Comparison of ENCODE assay signal across 19 mouse cellular contexts in the genomic region with DNA sequence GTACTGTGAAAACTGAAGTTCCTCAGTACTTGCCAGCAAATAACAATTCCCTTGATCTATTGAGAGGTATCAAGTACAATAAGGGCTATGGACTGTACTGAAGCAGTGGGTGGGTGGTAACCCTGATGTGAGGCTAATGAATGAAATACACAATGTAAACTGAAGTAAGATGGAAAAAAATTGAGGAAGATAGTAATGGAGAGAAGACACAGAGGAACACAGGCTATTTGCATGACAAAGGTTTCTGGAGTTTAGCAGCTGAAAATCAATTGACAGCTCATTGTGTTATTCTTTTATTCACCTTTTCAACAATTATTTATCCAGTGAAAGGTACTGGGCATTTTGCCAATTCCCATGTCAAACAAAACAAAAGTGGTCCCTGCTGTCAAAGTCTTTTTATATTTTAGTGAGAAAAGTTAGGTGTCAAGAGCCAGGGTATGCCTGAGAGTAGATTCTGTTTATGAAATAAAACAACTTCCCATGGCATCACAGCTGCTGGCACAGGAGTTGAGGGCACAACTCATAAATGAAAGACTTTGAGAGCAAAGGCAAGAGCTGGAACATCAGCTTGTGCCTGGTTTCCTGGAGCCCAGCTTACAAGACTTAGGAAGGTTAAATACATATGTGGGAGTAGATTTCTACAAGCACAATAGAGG.
A peak's percentile ranks its signal among the peaks of the same experiment; 100 is the strongest.
DNase-seq lines count a peak whose midpoint lies in the region; ATAC-seq and TF ChIP-seq lines count a peak whose summit lies in the region.
"Had no signal": no experiment of that assay in that cellular context is flagged by ENCODE, and none has a peak within 500 bp of the region (broad histone marks: within the 10 kb centered on the region; RNA-seq: fewer than 3 reads in every experiment).

No protein-coding gene starts in this region.

- H3K27ac ChIP-seq in forebrain, embryonic 11.5 days (ENCODE audit: low read depth, low read length), result no peak overlapping the region
- no peak overlapping the region for H3K27ac ChIP-seq in forebrain, embryonic 10.5 days
- no peak overlapping the region for H3K27ac ChIP-seq in forebrain, embryonic 16.5 days (ENCODE audit: low read length)
- no peak overlapping the region for H3K27ac ChIP-seq in midbrain, embryonic 13.5 days
- H3K27ac ChIP-seq in cerebellum, adult 2 months (ENCODE audit: insufficient read depth, low read length), result no peak overlapping the region
- H3K27ac ChIP-seq: embryonic facial prominence, embryonic 12.5 days; limb, embryonic 15.5 days; liver, embryonic 15.5 days had no signal

- no peak overlapping the region for H3K9ac ChIP-seq in forebrain, embryonic 11.5 days (ENCODE audit: low read length)
- H3K9ac ChIP-seq in forebrain, embryonic 16.5 days (replicated peaks; ENCODE audit: low read depth, low read length), result no peak overlapping the region
- no peak overlapping the region for H3K9ac ChIP-seq in midbrain, embryonic 13.5 days (replicated peaks)
- H3K9ac ChIP-seq: embryonic facial prominence, embryonic 12.5 days; limb, embryonic 15.5 days; liver, embryonic 15.5 days had no signal

- peak; percentile 82 for ATAC-seq in forebrain, embryonic 11.5 days (replicated peaks; ENCODE audit: low FRiP score)
- ATAC-seq in forebrain, embryonic 16.5 days, result peak; percentile 89
- peak; percentile 87 for ATAC-seq in midbrain, embryonic 13.5 days
- ATAC-seq in granulocyte monocyte progenitor cell, adult 5-6 weeks (replicated peaks; ENCODE audit: poor library complexity, severe bottlenecking), result no peak
- ATAC-seq: CD4-positive, CD25-positive, alpha-beta regulatory T cell, adult 4 months had no signal

- H3K4me3 ChIP-seq in forebrain, embryonic 11.5 days (ENCODE audit: low read depth, low read length), result no peak overlapping the region
- H3K4me3 ChIP-seq in forebrain, embryonic 10.5 days, result no peak overlapping the region
- no peak overlapping the region for H3K4me3 ChIP-seq in forebrain, embryonic 16.5 days (replicated peaks; ENCODE audit: low read length)
- H3K4me3 ChIP-seq in midbrain, embryonic 13.5 days (replicated peaks), result no peak overlapping the region
- H3K4me3 ChIP-seq in cerebellum, adult 2 months (replicated peaks; ENCODE audit: insufficient read depth, low read depth, low read length), result no peak overlapping the region
- H3K4me3 ChIP-seq: embryonic facial prominence, embryonic 12.5 days; erythroblast, embryonic 14.5 days; limb, embryonic 15.5 days; liver, embryonic 15.5 days had no signal

- no peak for TF ChIP-seq CTCF in cerebellum, adult 2 months (IDR thresholded peaks at IDR 0.05; ENCODE audit: borderline replicate concordance, insufficient read depth, low read depth, low read length)

- no peaks in the 10 kb centered on the region for H3K4me1 ChIP-seq in forebrain, embryonic 11.5 days (replicated peaks; ENCODE audit: control insufficient read depth, insufficient read depth, low read length)
- no peaks in the 10 kb centered on the region for H3K4me1 ChIP-seq in forebrain, embryonic 10.5 days
- 0 out of 2 replicates have a peak, but pooled peaks cover 2% of the 10 kb centered on the region for H3K4me1 ChIP-seq in forebrain, embryonic 16.5 days (replicated peaks; ENCODE audit: control insufficient read depth, insufficient read depth, low read length)
- 0 out of 2 replicates have a peak, but pooled peaks cover 4% of the 10 kb centered on the region for H3K4me1 ChIP-seq in midbrain, embryonic 13.5 days (replicated peaks)
- H3K4me1 ChIP-seq in cerebellum, adult 2 months (ENCODE audit: control insufficient read depth, insufficient read depth, low read length), result no peaks in the 10 kb centered on the region
- H3K4me1 ChIP-seq: embryonic facial prominence, embryonic 12.5 days; limb, embryonic 15.5 days; liver, embryonic 15.5 days had no signal

- no peak for DNase-seq in forebrain, embryonic 11.5 days (ENCODE audit: low spot score)
- DNase-seq in forebrain, embryonic 10.5 days (ENCODE audit: extremely low spot score, low spot score), result no peak
- DNase-seq in Muller cell, postnatal 12 days (ENCODE audit: inconsistent ontology term), result peak; percentile 16
- no peak for DNase-seq in cerebellum, adult 2 months
- DNase-seq in layer of hippocampus, postnatal 25 days (ENCODE audit: extremely low spot score in 1 of 2, low spot score in 1 of 2), result no peak
- DNase-seq: adrenal gland, postnatal 14 days; cerebellum, adult 11-12 months; gastrocnemius, postnatal 36 days; kidney, adult 2 months; kidney, postnatal 25 days; thymus, adult 2 months had no signal

- H3K27me3 ChIP-seq in forebrain, embryonic 11.5 days (ENCODE audit: control insufficient read depth, insufficient read depth, low read length), result no peaks in the 10 kb centered on the region
- H3K27me3 ChIP-seq in forebrain, embryonic 10.5 days (ENCODE audit: poor library complexity, severe bottlenecking), result no peaks in the 10 kb centered on the region
- H3K27me3 ChIP-seq in forebrain, embryonic 16.5 days (replicated peaks; ENCODE audit: control insufficient read depth, insufficient read depth, low read length), result no peaks in the 10 kb centered on the region
- no peaks in the 10 kb centered on the region for H3K27me3 ChIP-seq in midbrain, embryonic 13.5 days
- H3K27me3 ChIP-seq in cerebellum, adult 2 months (ENCODE audit: control insufficient read depth, insufficient read depth, low read length), result no peaks in the 10 kb centered on the region
- H3K27me3 ChIP-seq: embryonic facial prominence, embryonic 12.5 days; limb, embryonic 15.5 days; liver, embryonic 15.5 days had no signal

- no peaks in the 10 kb centered on the region for H3K36me3 ChIP-seq in forebrain, embryonic 11.5 days (ENCODE audit: control insufficient read depth, insufficient read depth, low read length)
- no peaks in the 10 kb centered on the region for H3K36me3 ChIP-seq in forebrain, embryonic 10.5 days (replicated peaks)
- no peaks in the 10 kb centered on the region for H3K36me3 ChIP-seq in forebrain, embryonic 16.5 days (ENCODE audit: control insufficient read depth, insufficient read depth)
- H3K36me3 ChIP-seq in midbrain, embryonic 13.5 days, result no peaks in the 10 kb centered on the region
- H3K36me3 ChIP-seq: embryonic facial prominence, embryonic 12.5 days; limb, embryonic 15.5 days; liver, embryonic 15.5 days had no signal

- H3K4me2 ChIP-seq in forebrain, embryonic 11.5 days (ENCODE audit: low read depth, low read length, severe bottlenecking), result no peak overlapping the region
- no peak overlapping the region for H3K4me2 ChIP-seq in forebrain, embryonic 16.5 days (ENCODE audit: low read length)
- no peak overlapping the region for H3K4me2 ChIP-seq in midbrain, embryonic 13.5 days (replicated peaks)
- H3K4me2 ChIP-seq: embryonic facial prominence, embryonic 12.5 days; limb, embryonic 15.5 days; liver, embryonic 15.5 days had no signal

- H3K9me3 ChIP-seq in forebrain, embryonic 11.5 days (ENCODE audit: control insufficient read depth, low read length), result no peaks in the 10 kb centered on the region
- no peaks in the 10 kb centered on the region for H3K9me3 ChIP-seq in forebrain, embryonic 10.5 days
- H3K9me3 ChIP-seq in forebrain, embryonic 16.5 days (ENCODE audit: control insufficient read depth, low read length), result no peaks in the 10 kb centered on the region
- no peaks in the 10 kb centered on the region for H3K9me3 ChIP-seq in midbrain, embryonic 13.5 days
- H3K9me3 ChIP-seq: embryonic facial prominence, embryonic 12.5 days; limb, embryonic 15.5 days; liver, embryonic 15.5 days had no signal

- TF ChIP-seq POLR2A in cerebellum, adult 2 months (IDR thresholded peaks at IDR 0.05; ENCODE audit: borderline replicate concordance, insufficient read depth, low read length), result no peak
